Mouse (Mus musculus) common myeloid progenitor, adult 5-6 weeks (primary cell): Measurements from ENCODE around the gene Spcs2. TPM values are rescaled to one million over a fixed set of nuclear protein-coding genes. Genes with fewer than 3 reads are reported as not detected.

Source experiments
- ATAC-seq: replicated peaks from 2 replicates; pipeline ENCODE4 v1.8.0; 2016; ENCODE audit warnings: low read depth, mild to moderate bottlenecking, moderate TSS enrichment, inconsistent platforms; ENCODE audit not compliant: poor library complexity, severe bottlenecking
- total RNA-seq: library from RNA; stranded (forward); fragments of 200-1000, 187-1606 nt; gene quantifications from 2 replicates; pipeline ENCODE4 v1.2.3, GENCODE M21; 2017

The Spcs2 gene
- total RNA-seq, 1 experiment from 2014 or later: 169 TPM

- no peak for ATAC-seq
Observed at GRCm38 (mm10) chr7:99790816-99791215, 72.4 kb downstream of the Spcs2 start.

- no peak for ATAC-seq
Observed at GRCm38 (mm10) chr7:99788563-99788962, 74.7 kb downstream of the Spcs2 start.

- no peak for ATAC-seq
Observed at GRCm38 (mm10) chr7:99787935-99788334, 75.3 kb downstream of the Spcs2 start.

Other genes with a start within 250 kb of the Spcs2 start
- 0.34 TPM in 1 of 2 replicates, not detected in the other for gene Tpbgl, start 236.4 kb downstream of the Spcs2 start, total RNA-seq
- gene Slco2b1, start 152.1 kb downstream of the Spcs2 start, total RNA-seq: 0.09 and 0.53 TPM in 2 replicates
- not detected in 2 replicates for gene Olfr520, start 133.2 kb downstream of the Spcs2 start, total RNA-seq
- gene Olfr521, start 100.0 kb downstream of the Spcs2 start, total RNA-seq: not detected in 2 replicates
- gene Neu3, start 35.0 kb downstream of the Spcs2 start, total RNA-seq: 4.9 and 5.0 TPM in 2 replicates
- not detected in 2 replicates for gene Xrra1, start 4.3 kb downstream of the Spcs2 start, total RNA-seq
- gene Rnf169, start 117.0 kb upstream of the Spcs2 start, total RNA-seq: 20.6 and 24.7 TPM in 2 replicates
- not detected in 2 replicates for gene Chrdl2, start 142.7 kb upstream of the Spcs2 start, total RNA-seq